Mouse (Mus musculus) intestine, postnatal 0 days (tissue): Measurements from ENCODE around the gene Fbrsl1. TPM values are rescaled to one million over a fixed set of nuclear protein-coding genes. Genes with fewer than 3 reads are reported as not detected.

ENCODE experiments used
- ATAC-seq: fragments of 200-750 bp; cut with Nextera tagmentation; 2 replicates; pipeline ENCODE4 v1.8.0; 2017; ENCODE audit warnings: mild to moderate bottlenecking, moderate TSS enrichment, moderate library complexity
- H3K27ac ChIP-seq: fragments of 300-500 bp; sonication (generic); 2 replicates; pipeline ENCODE4 v1.5.1; 2014; ENCODE audit warnings: mild to moderate bottlenecking, low read depth, low read length, moderate library complexity
- H3K27me3 ChIP-seq: fragments of 300-500 bp; sonication (generic); replicated peaks from 2 replicates; pipeline ENCODE4 v1.6.1; 2014; ENCODE audit warnings: low read length, mixed read lengths; ENCODE audit not compliant: control insufficient read depth, insufficient read depth
- H3K36me3 ChIP-seq: fragments of 300-500 bp; sonication (generic); 2 replicates; pipeline ENCODE4 v1.6.1; 2014; ENCODE audit warnings: mild to moderate bottlenecking, moderate library complexity; ENCODE audit not compliant: control insufficient read depth, insufficient read depth
- H3K4me1 ChIP-seq: fragments of 300-500 bp; sonication (generic); replicated peaks from 2 replicates; pipeline ENCODE4 v1.6.1; 2014; ENCODE audit warnings: antibody characterized with exemption, low read length, mixed read lengths; ENCODE audit not compliant: control insufficient read depth, insufficient read depth
- H3K4me2 ChIP-seq: fragments of 300-500 bp; sonication (generic); replicated peaks from 2 replicates; pipeline ENCODE4 v1.6.1; 2014; ENCODE audit warnings: low read depth, mild to moderate bottlenecking, moderate library complexity
- H3K4me3 ChIP-seq: fragments of 300-500 bp; sonication (generic); 2 replicates; pipeline ENCODE4 v1.5.1; 2014; ENCODE audit warnings: low read depth, low read length
- H3K9ac ChIP-seq: fragments of 300-500 bp; sonication (generic); 2 replicates; pipeline ENCODE4 v1.6.1; 2014; ENCODE audit warnings: mild to moderate bottlenecking, low read depth, low read length
- H3K9me3 ChIP-seq: fragments of 300-500 bp; sonication (generic); 2 replicates; pipeline ENCODE4 v1.6.1; 2016; ENCODE audit warnings: mixed run types; ENCODE audit not compliant: control insufficient read depth
- CTCF ChIP-seq: sonication (generic); IDR thresholded peaks from 2 replicates; pipeline ENCODE4 v1.5.1; 2016; ENCODE audit warnings: low read depth, mild to moderate bottlenecking, control low read depth, antibody characterized with exemption, moderate library complexity
- WGBS: fragments of 180-500 bp; shearing (Covaris S2); extraction: QIAGEN DNeasy Blood & Tissue Kit; methylation state at CpG from one replicate; pipeline ENCODE4 v1.1.7; 2014; 5-methylcytosine and 5-hydroxymethylcytosine counted together
- polyA plus RNA-seq: library from polyadenylated mRNA; unstranded; fragments of >200 nt; fragmentation: Nextera tagmentation; extraction: Ambion mirVana; gene quantifications from 2 replicates; pipeline ENCODE4 v1.2.1, GENCODE M21; 2015

Gene Fbrsl1
- polyA plus RNA-seq, 1 experiment from 2014 or later, result 8.2 TPM

GRCm38 (mm10) chr5:110472834-110473233 is 24.5 kb upstream of the Fbrsl1 start:
- 33% methylated on average over 1 of the region's 1 CpGs for WGBS
- no peak for ATAC-seq
- TF ChIP-seq CTCF, result no peak
- Histone ChIP-seq H3K4me1 (no peaks in the 10 kb centered on the region), H3K36me3 (no peaks in the 10 kb centered on the region), H3K27ac (no peak overlapping the region), H3K9me3 (no peaks in the 10 kb centered on the region), H3K9ac (no peak overlapping the region), H3K4me2 (no peak overlapping the region), H3K4me3 (no peak overlapping the region), H3K27me3 (no peaks in the 10 kb centered on the region)

- no peak for TF ChIP-seq CTCF
- no peak overlapping the region for H3K4me3 ChIP-seq
- H3K36me3 ChIP-seq, result no peaks in the 10 kb centered on the region
- H3K27ac ChIP-seq, result no peak overlapping the region
- no peak overlapping the region for H3K9ac ChIP-seq
- WGBS, result 51% methylated on average over 5 of the region's 5 CpGs
- no peak for ATAC-seq
- no peak overlapping the region for H3K4me2 ChIP-seq
- H3K4me1 ChIP-seq, result no peaks in the 10 kb centered on the region
- H3K9me3 ChIP-seq, result no peaks in the 10 kb centered on the region
- no peaks in the 10 kb centered on the region for H3K27me3 ChIP-seq
These were observed 23.7 kb upstream of the Fbrsl1 start for GRCm38 (mm10) chr5:110471981-110472476.

- H3K4me1 ChIP-seq, result no peaks in the 10 kb centered on the region
- H3K4me2 ChIP-seq, result no peak overlapping the region
- no peak overlapping the region for H3K27ac ChIP-seq
- no peaks in the 10 kb centered on the region for H3K36me3 ChIP-seq
- no peaks in the 10 kb centered on the region for H3K27me3 ChIP-seq
- H3K9me3 ChIP-seq, result no peaks in the 10 kb centered on the region
- TF ChIP-seq CTCF, result no peak
- no peak for ATAC-seq
- H3K4me3 ChIP-seq, result no peak overlapping the region
- no peak overlapping the region for H3K9ac ChIP-seq
- 47% methylated on average over 4 of the region's 4 CpGs for WGBS
These were observed 23.0 kb upstream of the Fbrsl1 start for GRCm38 (mm10) chr5:110471285-110471684.

- Histone ChIP-seq H3K9me3 (no peaks in the 10 kb centered on the region), H3K36me3 (no peaks in the 10 kb centered on the region), H3K27ac (no peak overlapping the region), H3K4me2 (no peak overlapping the region), H3K4me3 (no peak overlapping the region), H3K4me1 (no peaks in the 10 kb centered on the region), H3K27me3 (no peaks in the 10 kb centered on the region), H3K9ac (no peak overlapping the region)
- 80% methylated on average over 8 of the region's 8 CpGs for WGBS
- no peak for ATAC-seq
- no peak for TF ChIP-seq CTCF
These were observed 21.1 kb upstream of the Fbrsl1 start for GRCm38 (mm10) chr5:110469227-110469925.

- H3K9me3 ChIP-seq, result no peaks in the 10 kb centered on the region
- H3K4me3 ChIP-seq, result no peak overlapping the region
- WGBS, result 77% methylated on average over 4 of the region's 4 CpGs
- no peak for TF ChIP-seq CTCF
- H3K27ac ChIP-seq, result no peak overlapping the region
- no peak overlapping the region for H3K4me2 ChIP-seq
- H3K27me3 ChIP-seq, result no peaks in the 10 kb centered on the region
- H3K36me3 ChIP-seq, result no peaks in the 10 kb centered on the region
- H3K4me1 ChIP-seq, result no peaks in the 10 kb centered on the region
- ATAC-seq, result no peak
- no peak overlapping the region for H3K9ac ChIP-seq
These were observed 20.0 kb upstream of the Fbrsl1 start for GRCm38 (mm10) chr5:110468296-110468695.

- no peak for ATAC-seq
- Histone ChIP-seq H3K4me2 (no peak overlapping the region), H3K9ac (no peak overlapping the region), H3K27ac (no peak overlapping the region), H3K9me3 (no peaks in the 10 kb centered on the region), H3K4me3 (no peak overlapping the region), H3K36me3 (no peaks in the 10 kb centered on the region), H3K4me1 (no peaks in the 10 kb centered on the region), H3K27me3 (no peaks in the 10 kb centered on the region)
- 71% methylated on average over 6 of the region's 6 CpGs for WGBS
- TF ChIP-seq CTCF, result no peak
These were observed 19.4 kb upstream of the Fbrsl1 start for GRCm38 (mm10) chr5:110467725-110468124.
